Mouse (Mus musculus) midbrain, embryonic 10.5 days (tissue): ENCODE results near the gene Gm10053. TPM values are rescaled to one million over a fixed set of nuclear protein-coding genes. Genes with fewer than 3 reads are reported as not detected.
"Not testable (repeated sequence)": the region's sequence is repeated elsewhere in the genome, so short reads cannot be mapped to it uniquely, and the experiment has no call there.

Source experiments
- DNase-seq: peaks from one replicate; pipeline ENCODE4 v3.0.0-alpha.2; 2017; ENCODE audit warnings: low spot score
- H3K27ac ChIP-seq: fragments of 300-500 bp; sonication (generic); replicated peaks from 2 replicates; pipeline ENCODE4 v1.5.1; 2016; ENCODE audit warnings: mild to moderate bottlenecking
- H3K27me3 ChIP-seq: fragments of 300-500 bp; sonication (generic); 2 replicates; pipeline ENCODE4 v1.6.1; 2016; ENCODE audit warnings: low read depth, mild to moderate bottlenecking; ENCODE audit not compliant: poor library complexity, severe bottlenecking
- H3K36me3 ChIP-seq: fragments of 300-500 bp; sonication (generic); 2 replicates; pipeline ENCODE4 v1.6.1; 2016; ENCODE audit warnings: mild to moderate bottlenecking, moderate library complexity
- H3K4me1 ChIP-seq: fragments of 300-500 bp; sonication (generic); 2 replicates; pipeline ENCODE4 v1.6.1; 2016
- H3K4me3 ChIP-seq: fragments of 300-500 bp; sonication (generic); 2 replicates; pipeline ENCODE4 v1.5.1; 2016; ENCODE audit warnings: mild to moderate bottlenecking, moderate library complexity
- H3K9me3 ChIP-seq: fragments of 300-500 bp; sonication (generic); replicated peaks from 2 replicates; pipeline ENCODE4 v1.6.1; 2016; ENCODE audit warnings: mild to moderate bottlenecking
- WGBS: fragments of 180-500 bp; shearing (Covaris S2); methylation state at CpG from one replicate; pipeline ENCODE4 v1.1.7; 2016; 5-methylcytosine and 5-hydroxymethylcytosine counted together
- polyA plus RNA-seq: library from polyadenylated mRNA; unstranded; fragments of >200 nt; fragmentation: Nextera tagmentation; extraction: Ambion mirVana; gene quantifications from 2 replicates; pipeline ENCODE4 v1.2.1, GENCODE M21; 2016

Gene Gm10053
- polyA plus RNA-seq: 293 and 344 TPM in 2 replicates

GRCm38 (mm10) chr19:24875129-24875870 lies at the start of gene Gm10053:
TSS of gene Gm10053 (plus strand) at chr19:24875686.
- H3K9me3 ChIP-seq, H3K36me3 ChIP-seq, DNase-seq, H3K27ac ChIP-seq, H3K4me1 ChIP-seq, H3K4me3 ChIP-seq: not testable (repeated sequence)
- WGBS: 89% methylated on average over 23 of the region's 26 CpGs
- H3K27me3 ChIP-seq: peaks cover 22% of the 10 kb centered on the region

DNA sequence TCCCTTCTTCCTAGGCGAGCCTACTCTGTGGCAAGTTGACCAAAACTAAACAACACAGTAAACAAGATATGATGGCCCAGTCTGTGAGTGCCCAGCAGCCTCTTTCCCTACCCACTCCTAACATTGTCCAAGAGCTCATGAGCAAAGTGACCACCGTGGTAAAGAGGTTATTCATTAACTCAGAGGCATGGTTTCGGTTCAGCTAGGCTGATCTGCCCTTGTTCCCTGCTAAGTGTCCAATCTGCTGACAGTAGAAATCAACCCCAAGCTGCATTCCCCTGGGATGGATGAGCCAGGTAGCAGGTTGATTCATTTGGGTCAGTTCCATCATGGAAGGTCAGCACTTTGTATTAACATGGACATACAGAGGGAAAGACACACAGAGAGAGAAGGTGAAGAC lies 33.4 kb upstream of the Gm10053 start:
- H3K9me3 ChIP-seq: no peaks in the 10 kb centered on the region
- no peak overlapping the region for H3K27ac ChIP-seq
- no peaks in the 10 kb centered on the region for H3K36me3 ChIP-seq
- no peak overlapping the region for H3K4me3 ChIP-seq
- no peak for DNase-seq
- no peaks in the 10 kb centered on the region for H3K27me3 ChIP-seq
- peaks cover 9% of the 10 kb centered on the region for H3K4me1 ChIP-seq
- 90% methylated on average over 3 of the region's 3 CpGs for WGBS

- Histone ChIP-seq H3K27me3 (no peaks in the 10 kb centered on the region), H3K36me3 (no peaks in the 10 kb centered on the region), H3K9me3 (no peaks in the 10 kb centered on the region), H3K4me1 (peaks cover 25% of the 10 kb centered on the region), H3K4me3 (no peak overlapping the region), H3K27ac (no peak overlapping the region)
- WGBS: 72% methylated on average over 7 of the region's 7 CpGs
- DNase-seq: no peak
Observed at GRCm38 (mm10) chr19:24845007-24845546, 30.4 kb upstream of the Gm10053 start.

DNA sequence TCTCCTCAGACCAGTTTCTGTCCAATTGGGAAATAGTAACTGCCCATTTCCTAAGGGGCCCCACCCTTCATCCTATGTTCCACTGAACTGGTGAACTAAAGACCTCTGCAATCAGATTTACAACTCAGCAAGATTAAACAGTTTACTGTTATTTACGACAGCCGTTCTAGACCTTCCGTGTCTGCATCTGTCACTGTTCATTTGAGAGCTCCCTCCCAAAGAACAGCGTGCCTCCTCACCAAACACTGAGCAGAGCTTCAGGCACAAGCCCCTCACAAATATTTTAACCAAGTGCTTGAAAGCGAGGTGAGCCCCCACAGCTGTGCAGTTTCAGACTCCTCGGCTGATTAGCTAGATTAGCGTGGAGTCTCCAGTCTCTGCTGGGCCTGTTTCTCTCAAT lies 27.1 kb upstream of the Gm10053 start:
- no peak overlapping the region for H3K4me3 ChIP-seq
- 0 out of 2 replicates have a peak overlapping the region, but pooled peaks have one; percentile 9 for H3K27ac ChIP-seq
- peaks cover 25% of the 10 kb centered on the region for H3K4me1 ChIP-seq
- DNase-seq: no peak
- H3K9me3 ChIP-seq: no peaks in the 10 kb centered on the region
- WGBS: 68% methylated on average over 7 of the region's 7 CpGs
- H3K27me3 ChIP-seq: no peaks in the 10 kb centered on the region
- H3K36me3 ChIP-seq: no peaks in the 10 kb centered on the region

- no peaks in the 10 kb centered on the region for H3K36me3 ChIP-seq
- no peak for DNase-seq
- 0 out of 2 replicates have a peak overlapping the region, but pooled peaks have one; percentile 9 for H3K27ac ChIP-seq
- H3K9me3 ChIP-seq: no peaks in the 10 kb centered on the region
- 80% methylated on average over 2 of the region's 2 CpGs for WGBS
- no peak overlapping the region for H3K4me3 ChIP-seq
- H3K4me1 ChIP-seq: peaks cover 25% of the 10 kb centered on the region
- H3K27me3 ChIP-seq: no peaks in the 10 kb centered on the region
Observed at GRCm38 (mm10) chr19:24848844-24849243, 26.6 kb upstream of the Gm10053 start.

- WGBS: 93% methylated on average over 21 of the region's 21 CpGs
- no peaks in the 10 kb centered on the region for H3K27me3 ChIP-seq
- no peaks in the 10 kb centered on the region for H3K9me3 ChIP-seq
- H3K36me3 ChIP-seq: no peaks in the 10 kb centered on the region
- peaks cover 16% of the 10 kb centered on the region for H3K4me1 ChIP-seq
- H3K4me3 ChIP-seq: no peak overlapping the region
- H3K27ac ChIP-seq: no peak overlapping the region
- DNase-seq: no peak
Observed at GRCm38 (mm10) chr19:24851456-24852315, 23.8 kb upstream of the Gm10053 start.

DNA sequence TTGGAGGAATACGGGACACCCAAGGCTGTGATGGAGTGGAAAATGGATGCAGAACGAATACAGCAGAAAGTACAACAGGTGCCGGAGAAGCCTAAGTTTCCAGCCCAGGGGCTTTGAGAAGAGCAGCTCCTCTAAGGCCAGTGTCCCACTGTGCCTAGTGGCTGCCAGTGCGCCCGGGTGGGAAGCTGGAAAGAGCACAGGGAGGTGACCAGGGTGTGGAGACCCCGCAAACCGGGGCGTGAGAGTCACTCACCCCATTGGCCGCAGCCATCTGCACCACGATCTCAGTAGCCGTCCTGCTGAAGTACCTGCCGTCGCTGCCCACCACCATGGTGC lies 14.2 kb upstream of the Gm10053 start:
- DNase-seq: no peak
- Histone ChIP-seq H3K27me3 (peaks cover 47% of the 10 kb centered on the region), H3K4me3 (peak overlapping the region; percentile 61), H3K36me3 (no peaks in the 10 kb centered on the region), H3K27ac (peak overlapping the region; percentile 77), H3K4me1 (peaks cover 15% of the 10 kb centered on the region), H3K9me3 (no peaks in the 10 kb centered on the region)
- WGBS: 21% methylated on average over 13 of the region's 13 CpGs

DNA sequence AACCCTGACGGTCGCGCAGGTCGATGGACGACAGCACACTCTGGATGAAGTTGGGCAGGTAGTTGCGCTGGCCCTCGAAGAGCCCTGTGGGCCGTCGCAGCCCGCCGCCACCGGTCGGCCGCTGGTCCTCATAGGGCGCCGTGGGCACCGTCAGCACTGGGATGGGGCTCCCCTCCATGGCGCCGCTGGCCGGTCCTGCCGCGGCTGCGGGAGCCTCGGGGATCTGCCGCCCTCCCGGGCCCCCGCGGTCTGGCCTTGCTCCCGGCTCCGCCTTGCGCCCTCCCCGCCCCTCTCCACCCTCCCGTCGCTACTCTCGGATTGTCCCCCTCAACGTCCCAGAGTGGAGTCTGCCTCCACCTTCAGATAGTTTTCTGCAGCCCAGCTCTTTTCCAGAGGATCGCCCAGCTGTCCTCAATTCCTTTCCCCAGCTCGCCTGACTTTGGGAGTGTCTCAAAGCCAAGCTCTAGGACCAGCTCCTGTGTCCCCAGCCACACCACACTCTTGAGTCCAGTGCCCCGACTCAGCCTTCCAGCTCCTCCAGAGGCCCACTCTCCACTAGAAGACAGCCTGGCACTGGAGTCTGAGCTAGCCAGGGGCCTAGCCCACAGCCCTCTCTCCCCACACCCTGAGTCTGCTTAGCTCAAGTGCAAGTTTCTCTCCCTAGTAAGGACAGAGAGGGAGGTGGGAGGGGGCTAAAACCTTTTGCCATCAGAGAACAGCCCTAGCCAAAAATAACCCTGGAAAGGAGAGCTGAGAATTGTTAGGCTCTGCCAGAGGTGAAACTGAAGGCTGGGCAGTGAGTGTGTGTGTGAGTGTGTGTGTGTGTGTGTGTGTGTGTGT lies 13.7 kb upstream of the Gm10053 start, which contains the start of gene Pgm5:
Gene Pgm5, minus strand, starts transcription at position 244 of the 840 bp plus-strand sequence.
- Histone ChIP-seq H3K27ac (peak within 1 kb of the TSS; percentile 77), H3K36me3 (no peaks in the 10 kb centered on the region), H3K4me1 (peaks cover 15% of the 10 kb centered on the region), H3K4me3 (peak within 1 kb of the TSS; percentile 61), H3K27me3 (peaks cover 47% of the 10 kb centered on the region), H3K9me3 (no peaks in the 10 kb centered on the region)
- peak; percentile 46 for DNase-seq
- WGBS: 2% methylated on average over 25 of the region's 39 CpGs

DNA sequence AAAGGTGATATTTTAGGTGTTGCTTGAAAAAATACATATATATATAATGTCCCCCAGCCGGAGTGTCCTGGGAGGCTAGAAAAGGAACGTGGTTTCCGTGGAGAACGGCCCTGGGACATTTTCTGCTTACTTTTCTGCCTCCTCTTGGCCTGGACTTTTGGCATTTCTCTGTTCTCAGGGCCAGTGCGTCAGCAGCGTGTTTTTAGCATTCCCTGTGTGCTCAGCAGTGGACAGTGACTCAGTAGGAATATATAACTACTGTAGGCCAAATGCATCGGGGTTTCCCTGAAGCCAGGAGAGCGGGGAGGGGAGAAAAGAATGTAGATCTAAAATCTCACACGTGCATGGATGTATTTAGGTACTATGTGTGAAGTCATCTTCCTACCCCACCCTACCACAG lies 10.1 kb upstream of the Gm10053 start:
- peaks cover 55% of the 10 kb centered on the region for H3K27me3 ChIP-seq

GRCm38 (mm10) chr19:24871037-24871635 lies 4.3 kb upstream of the Gm10053 start:
- peaks cover 39% of the 10 kb centered on the region for H3K27me3 ChIP-seq
- peak overlapping the region; percentile 47 for H3K4me3 ChIP-seq
- DNase-seq: peak; percentile 85
- no peaks in the 10 kb centered on the region for H3K36me3 ChIP-seq
- peaks cover 9% of the 10 kb centered on the region for H3K4me1 ChIP-seq
- H3K27ac ChIP-seq: peak overlapping the region; percentile 46; the same call in 1 of the 2 replicates
- 27% methylated on average over 18 of the region's 18 CpGs for WGBS
- no peaks in the 10 kb centered on the region for H3K9me3 ChIP-seq

More for the DNA sequence above, 10.1 kb upstream of the Gm10053 start:
- H3K36me3 ChIP-seq: no peaks in the 10 kb centered on the region
- no peak overlapping the region for H3K4me3 ChIP-seq
- peaks cover 11% of the 10 kb centered on the region for H3K4me1 ChIP-seq
- 87% methylated on average over 9 of the region's 9 CpGs for WGBS
- H3K9me3 ChIP-seq: no peaks in the 10 kb centered on the region
- no peak for DNase-seq
- H3K27ac ChIP-seq: no peak overlapping the region

- WGBS: 76% methylated on average over 2 of the region's 2 CpGs
Observed at GRCm38 (mm10) chr19:24873873-24874272, 1.6 kb upstream of the Gm10053 start.

GRCm38 (mm10) chr19:24881237-24881636 lies 5.8 kb downstream of the Gm10053 start:
- 73% methylated on average over 4 of the region's 4 CpGs for WGBS
- no peaks in the 10 kb centered on the region for H3K36me3 ChIP-seq
- H3K27ac ChIP-seq: no peak overlapping the region
- DNase-seq: no peak
- H3K4me3 ChIP-seq: no peak overlapping the region
- H3K9me3 ChIP-seq: no peaks in the 10 kb centered on the region
- peaks cover 6% of the 10 kb centered on the region for H3K4me1 ChIP-seq
- H3K27me3 ChIP-seq: peaks cover 16% of the 10 kb centered on the region; the same call in 1 of the 2 replicates

More at GRCm38 (mm10) chr19:24873873-24874272, 1.6 kb upstream of the Gm10053 start:
- no peak overlapping the region for H3K27ac ChIP-seq
- no peak overlapping the region for H3K4me3 ChIP-seq
- DNase-seq: no peak
- no peaks in the 10 kb centered on the region for H3K36me3 ChIP-seq
- peaks cover 9% of the 10 kb centered on the region for H3K4me1 ChIP-seq
- peaks cover 35% of the 10 kb centered on the region for H3K27me3 ChIP-seq
- no peaks in the 10 kb centered on the region for H3K9me3 ChIP-seq
